Mouse (Mus musculus) T-helper 17 cell (primary cell): ENCODE results near the gene Gm498.

Experiments
- in situ Hi-C, 2 experiments: fragments of 300-600 bp; cut with MboI, MseI; formaldehyde crosslinking; loops; 1 replicate in 1 of 2; 2 replicates in 1 of 2; pipeline ENCODE4 v1.15.1; 2025; ENCODE audit warnings: high pct_unique_total_duplicates in 2 of 2

Gm498 gene

DNA sequence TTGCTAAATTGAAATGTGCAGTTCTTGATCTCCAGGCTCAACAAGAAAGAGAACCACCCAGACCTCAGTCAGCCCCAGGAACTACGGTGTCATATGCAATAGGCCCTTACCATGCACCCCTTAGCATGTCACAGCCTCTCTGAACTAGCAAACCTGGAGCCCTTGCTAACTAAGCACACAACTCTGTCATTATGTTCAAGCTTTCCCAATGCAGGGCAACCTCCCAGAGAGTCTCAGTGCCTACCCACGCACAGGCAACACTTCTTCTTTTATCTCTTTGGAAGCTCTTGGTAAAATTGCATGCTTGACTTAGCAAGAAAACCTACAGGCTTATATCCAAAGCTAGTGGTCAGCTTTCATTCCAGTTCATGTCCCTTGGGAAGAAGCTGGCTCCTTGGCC lies 24.5 kb downstream of the Gm498 start:
- in situ Hi-C loops: no loop called here

DNA sequence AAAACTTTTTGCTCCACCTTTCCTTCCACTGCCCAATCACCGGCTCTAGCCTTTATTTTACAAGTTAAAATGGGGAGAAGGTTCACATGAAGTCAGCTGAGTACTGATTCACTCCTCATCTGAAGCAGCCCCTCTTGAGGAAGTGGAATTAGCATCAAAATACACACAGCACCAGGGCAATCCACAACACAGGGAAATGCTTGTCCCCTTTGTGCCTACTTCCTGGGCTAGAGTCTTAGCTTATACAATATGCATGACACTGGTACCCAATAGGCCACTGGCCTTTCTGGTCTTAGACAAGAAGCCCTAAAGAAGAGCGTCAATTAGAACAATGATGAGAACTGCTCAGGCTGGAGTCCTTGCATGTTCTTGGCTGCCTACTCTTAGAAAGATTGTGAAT lies 25.7 kb downstream of the Gm498 start:
- in situ Hi-C loops: no loop called here

DNA sequence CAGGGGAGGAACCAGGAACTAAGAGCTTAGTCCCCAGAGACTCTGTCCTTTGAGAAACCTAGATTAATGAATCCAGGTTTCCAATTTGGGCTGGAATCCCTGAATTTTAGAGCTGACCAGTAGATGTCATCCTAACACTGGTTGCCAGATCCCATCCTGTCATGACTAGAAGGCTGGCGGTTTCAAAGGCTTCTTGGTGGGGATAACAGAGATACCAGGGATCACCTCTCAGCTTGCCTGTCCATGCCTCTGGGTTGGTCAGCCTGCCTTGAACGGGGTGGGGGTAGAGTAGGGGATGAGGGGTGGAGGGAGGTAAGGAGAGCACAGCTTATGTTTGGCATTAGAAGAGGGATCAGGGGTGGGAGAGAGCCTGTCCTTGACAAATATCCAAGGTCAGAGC lies 34.0 kb downstream of the Gm498 start:
- in situ Hi-C loops: no loop called here

DNA sequence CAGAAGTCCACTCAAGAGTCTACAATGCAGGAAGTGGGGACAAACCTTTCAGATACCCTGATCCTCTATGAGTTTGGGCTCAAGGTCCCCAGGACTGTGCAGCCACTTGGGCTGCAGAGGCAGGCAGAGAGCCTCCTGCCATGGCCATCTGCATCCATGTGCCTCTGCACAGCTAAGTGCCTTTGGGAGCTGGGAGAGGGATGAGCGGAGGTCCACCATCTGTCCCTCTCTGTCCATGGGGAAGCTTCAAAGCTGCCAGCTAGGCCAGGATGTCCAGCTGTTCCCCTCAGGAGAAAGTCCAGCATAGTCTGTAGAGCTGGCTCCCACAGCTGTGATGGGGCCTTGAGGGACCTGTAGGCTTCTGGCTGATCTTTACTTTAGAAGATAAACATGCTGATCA lies 38.5 kb downstream of the Gm498 start:
- in situ Hi-C loops: loop anchor here (5.0 kb wide), 1 partner anchor 73 kb away; no protein-coding TSS in a partner anchor

DNA sequence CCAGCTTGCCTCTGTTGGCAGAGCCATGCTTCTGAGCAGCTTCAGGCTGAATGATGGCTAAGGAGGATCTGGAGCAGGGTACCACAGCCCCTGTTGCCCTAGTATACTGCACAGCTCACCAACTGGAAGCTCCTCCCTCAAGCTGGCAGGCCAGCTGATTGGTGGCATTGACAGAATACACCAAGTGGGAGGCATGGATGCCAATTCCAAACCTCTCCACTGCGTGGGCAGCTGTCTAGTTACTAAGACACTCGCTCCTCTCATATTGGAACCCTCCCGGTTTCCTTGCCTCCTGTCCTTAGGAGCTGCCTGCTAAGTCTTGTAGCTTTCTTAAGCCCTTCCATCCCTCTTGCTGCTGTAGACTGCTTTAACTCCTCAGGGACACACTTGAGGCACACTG lies 39.0 kb downstream of the Gm498 start:
- in situ Hi-C loops: loop anchor here (5.0 kb wide), 1 partner anchor 73 kb away; no protein-coding TSS in a partner anchor

DNA sequence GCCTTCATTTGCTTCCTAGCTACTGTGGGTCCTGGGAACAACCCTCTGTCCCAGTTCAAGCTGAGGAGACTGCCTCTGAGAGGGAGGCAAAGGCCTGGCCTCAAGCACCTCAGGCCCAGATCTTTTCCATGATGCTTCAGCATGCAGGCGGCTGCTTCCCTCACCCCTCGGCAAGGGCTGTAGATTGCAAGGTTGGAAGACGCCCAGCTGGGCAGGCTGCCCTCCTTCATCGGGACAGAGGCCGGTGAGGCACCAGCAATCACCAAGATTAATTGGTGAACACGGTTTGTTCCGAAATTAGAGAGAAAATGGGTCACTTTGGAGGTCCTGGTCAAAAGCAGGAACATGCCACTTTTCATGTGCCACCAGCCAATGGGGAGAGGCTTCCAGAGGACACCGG lies 47.0 kb downstream of the Gm498 start:
- in situ Hi-C loops: no loop called here

DNA sequence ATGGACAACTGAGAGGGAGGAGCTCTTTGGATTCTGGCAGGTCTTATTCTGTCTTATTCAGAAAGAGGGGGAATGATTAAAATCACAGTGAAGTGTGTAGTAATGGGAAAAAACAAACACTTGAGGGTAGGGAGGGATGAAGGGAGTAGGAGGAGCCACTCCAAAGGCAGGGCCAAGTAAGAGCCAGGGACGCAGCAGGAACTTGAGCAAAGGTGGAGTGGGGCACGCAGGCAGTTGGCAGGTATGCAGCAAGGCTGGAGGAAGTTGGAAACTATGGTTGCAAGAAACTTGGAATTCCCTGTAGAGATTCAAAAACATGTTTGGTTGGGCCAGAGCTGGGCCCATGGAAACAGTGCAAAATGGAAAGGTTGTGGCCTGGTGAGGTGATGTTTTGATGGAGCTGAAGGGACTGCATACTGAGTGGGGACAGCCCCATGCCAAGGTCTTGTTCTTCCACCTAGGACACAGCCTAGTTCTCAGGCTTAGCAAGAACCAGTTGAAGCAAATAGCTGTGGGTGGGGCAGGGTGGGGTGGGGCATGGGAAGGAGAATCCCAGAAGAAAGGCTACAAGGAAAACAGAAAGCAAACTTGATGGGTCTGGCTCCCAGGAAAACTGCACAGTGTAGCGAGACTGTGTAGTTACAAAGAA lies 52.5 kb downstream of the Gm498 start:
- in situ Hi-C loops: no loop called here

DNA sequence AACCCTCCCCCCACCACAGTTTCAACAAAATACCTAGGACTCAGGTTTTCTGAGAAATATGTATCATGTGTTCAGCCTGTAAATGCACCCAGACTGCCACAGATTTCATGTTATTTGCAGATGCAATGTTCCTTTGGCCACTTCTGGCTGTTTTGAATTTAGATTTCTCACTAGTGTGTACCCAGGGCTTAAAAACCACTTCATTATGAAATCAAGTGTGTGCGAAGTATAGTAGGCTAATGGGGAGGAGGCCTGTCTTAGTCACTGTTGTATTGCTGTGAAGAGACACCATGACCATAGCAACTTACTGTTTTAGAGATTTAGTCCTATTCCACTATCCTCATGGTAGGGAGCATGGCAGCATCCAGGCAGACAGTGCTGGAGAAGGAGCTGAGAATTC lies 63.3 kb downstream of the Gm498 start:
- in situ Hi-C loops: no loop called here

DNA sequence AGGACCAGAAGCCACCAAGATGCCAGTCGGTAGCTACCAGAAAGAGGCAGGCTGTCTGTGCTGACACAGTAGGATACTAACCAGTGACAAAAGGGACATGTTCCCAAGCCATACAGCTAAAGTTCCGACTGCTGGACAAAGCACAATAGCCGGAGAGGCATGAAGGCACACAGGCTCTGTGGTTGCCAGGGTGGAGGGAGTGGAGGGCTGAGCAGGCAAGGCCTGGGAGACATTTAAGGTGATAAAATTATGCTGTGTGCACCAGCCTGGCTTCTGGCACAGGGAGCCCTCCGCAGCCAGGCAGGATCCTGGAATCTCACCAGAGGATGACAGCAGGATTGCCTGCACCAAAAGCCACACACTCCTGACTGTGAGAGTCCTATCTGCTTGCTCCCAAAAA lies 72.0 kb downstream of the Gm498 start:
- in situ Hi-C loops: no loop called here

DNA sequence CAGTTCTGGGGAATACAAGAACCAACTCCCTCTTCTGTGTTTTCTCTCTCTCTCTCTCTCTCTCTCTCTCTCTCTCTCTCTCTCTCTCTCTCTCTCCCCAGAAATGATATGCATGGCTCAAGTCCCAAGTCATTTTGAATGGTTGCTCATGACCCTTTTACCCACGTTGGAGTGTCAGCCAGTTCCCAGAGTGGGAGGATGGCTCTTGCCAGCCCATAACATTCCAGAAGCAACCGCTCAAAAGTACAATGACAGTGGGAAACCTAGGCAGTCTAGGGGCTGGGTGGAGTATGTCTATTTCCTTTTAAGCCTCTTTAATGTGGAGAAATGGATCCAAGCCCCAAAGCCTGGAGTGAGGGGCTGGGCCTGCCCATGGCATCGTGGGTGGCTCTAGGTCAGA lies 72.8 kb downstream of the Gm498 start:
- in situ Hi-C loops: no loop called here

DNA sequence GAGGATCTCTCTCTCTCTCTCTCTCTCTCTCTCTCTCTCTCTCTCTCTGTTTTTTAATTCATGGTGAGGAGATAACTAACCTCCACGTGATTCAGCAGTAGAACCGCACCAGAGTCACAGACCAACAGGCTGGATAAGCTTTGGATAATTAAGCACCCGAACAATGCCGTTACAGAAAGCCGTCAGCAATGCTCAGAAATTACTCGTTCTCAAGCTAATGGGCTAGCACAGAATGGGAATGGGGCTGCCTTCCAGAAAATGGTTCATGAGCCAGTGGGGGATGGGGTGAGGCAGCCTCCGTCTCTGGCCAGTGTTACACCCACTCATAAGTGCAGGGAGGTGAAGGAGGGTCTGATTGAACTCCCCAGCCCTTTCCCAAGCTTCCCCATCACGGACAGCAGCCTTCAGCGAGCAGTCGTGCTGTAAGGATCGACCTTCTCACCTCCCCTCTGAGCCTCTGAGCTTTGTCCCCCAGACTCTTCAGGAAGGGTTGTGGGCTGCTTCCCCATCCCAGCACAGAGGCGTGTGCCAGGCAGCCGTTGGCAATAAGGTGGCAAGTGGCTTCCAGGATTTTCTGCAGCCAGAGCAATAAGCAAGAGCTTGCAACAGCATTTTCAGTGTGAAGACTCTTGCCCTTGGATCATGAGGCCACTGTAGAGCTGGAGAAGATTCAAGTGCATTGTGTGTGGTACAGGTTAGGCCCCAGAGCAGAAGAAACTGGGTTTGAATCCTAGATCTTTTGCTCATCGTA lies 76.5 kb downstream of the Gm498 start:
- in situ Hi-C loops: no loop called here

DNA sequence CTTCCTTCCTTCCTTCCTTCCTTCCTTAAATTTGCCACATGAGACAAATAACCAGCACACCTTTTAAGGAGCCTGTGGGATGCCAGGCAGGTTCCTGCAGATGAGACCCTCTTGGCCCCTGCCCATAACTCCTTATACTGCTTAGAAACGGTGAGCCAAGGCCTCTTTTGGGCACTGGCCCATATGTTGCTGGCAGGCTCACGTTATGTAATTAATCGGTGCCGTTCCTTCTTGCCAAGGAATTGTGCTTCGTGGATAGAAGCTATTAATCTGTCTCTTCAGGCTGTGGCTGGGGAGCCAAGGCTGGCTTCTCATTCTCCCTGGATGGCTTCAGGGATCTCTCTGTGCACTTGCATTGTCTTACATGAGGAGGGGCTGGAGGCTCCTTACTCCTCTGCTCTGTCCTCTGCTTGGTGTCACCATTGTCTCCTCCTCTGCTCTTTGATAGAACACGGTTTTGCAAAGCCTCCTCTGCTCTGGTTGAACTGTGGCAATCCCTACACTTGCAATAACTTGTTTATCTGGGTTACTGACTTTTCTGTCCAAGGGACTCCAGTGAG lies 77.9 kb downstream of the Gm498 start:
- in situ Hi-C loops: no loop called here
